Mouse (Mus musculus): ENCODE results near the gene Zc3h8.

Gene Zc3h8

DNA sequence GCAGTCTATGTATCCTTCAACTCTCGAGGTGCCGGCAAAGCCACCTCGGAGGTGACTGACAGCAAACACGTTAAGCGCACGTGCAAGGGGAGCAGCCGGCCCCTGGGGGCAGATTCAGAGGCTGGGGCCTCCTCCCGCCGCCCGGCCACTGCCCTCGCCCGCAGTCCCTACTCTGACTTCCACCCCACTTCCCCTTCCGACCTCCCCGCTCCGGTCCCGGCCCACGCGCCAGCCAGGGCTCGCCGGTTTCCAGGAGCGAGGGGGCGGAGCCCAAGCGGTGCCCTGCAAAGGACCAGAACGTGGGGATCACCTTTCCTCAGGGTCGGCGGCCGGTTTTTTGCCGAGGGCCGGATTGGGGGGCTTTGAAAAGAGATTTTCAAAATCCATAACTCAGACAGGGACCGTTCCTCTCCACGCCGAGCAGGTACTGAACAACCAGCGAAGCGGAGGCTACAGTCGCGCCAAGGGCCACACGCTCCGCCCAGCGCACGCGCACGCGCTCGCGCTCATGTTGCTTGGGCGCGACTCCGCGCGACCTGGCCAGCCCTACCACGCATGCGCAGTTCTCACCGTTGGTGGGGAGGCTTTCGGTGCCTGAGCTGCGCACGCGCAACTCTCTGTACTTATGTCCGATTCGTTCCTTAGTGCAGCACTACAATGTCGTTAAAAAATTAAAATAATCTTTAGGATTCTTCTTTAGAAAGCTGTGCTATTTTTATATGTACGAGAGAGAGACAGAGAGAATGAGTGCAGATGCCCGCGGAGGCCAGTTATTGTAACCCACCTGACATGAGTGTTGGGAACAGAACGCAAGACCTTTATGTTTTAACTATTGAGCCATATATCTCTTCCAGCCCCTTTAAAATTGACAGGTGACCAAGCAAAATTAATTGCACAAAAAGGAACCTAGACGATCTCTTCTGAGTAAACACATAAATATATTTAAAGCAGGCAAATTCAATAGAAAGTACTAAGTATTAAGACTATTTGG is at the start of gene Zc3h8:
Gene Zc3h8 (minus strand): TSS at position 540 of the 991 bp plus-strand sequence.
- DNase-seq (ENCODE audit: low spot score) = peak; percentile 97

DNA sequence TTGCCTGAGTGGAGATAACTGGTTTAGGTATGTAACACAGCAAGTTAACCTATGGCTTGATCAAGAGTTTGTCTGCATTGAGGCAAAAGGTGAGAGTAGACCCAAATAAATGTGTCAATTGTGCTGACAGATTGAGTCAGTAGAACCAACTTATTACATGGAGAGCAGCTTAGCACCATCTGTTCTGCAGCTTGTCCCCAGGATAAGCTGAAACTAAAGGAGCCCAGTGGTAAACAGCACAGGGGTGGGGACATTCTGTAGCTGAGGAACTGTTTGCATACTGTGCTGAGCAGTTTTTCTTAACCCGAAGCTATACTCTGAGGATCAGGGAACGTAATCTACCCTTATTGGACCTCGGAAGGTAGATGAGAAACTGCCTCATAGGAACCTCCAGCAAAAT is 40.9 kb upstream of the Zc3h8 start:
- DNase-seq (ENCODE audit: low spot score) = no peak

DNA sequence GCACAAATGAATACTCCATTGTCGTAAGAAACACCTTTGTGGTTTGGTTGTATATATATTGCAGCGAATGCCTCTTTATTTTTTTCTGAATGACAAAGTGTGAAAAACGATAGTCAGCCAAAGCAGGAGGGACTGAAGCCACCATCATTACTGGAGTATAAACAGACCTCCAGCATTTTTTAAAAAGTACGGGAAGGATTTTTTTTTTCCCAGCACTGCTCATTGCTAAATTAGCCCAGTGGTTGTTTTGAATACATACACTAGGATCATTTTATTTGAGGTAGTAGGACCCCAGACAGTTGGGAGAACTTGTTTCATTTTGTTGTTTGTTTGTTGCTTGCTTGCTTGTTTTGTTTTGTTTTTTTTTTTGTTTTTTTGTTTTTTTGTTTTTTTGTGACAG is 31.7 kb upstream of the Zc3h8 start:
- no peak for DNase-seq (ENCODE audit: low spot score)

DNA sequence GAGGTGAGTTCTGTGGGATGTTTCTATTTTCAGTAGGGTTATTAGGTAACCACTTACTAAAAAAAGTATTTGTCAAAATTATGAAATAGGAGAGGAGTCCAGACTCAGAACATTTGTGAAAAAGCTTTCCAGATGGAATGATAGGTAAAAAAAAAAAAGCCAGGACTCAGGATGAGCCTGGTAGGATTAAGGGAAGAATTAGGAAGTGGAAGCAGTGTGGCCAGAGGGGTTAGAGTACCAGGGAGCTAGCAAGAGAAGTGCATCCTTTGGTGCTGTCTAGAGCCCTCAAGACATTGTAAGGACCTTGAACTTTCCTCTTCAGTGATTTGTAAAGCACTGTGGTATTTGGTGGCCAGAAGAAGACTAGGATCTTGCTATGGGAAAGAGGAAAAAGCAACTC is 28.4 kb upstream of the Zc3h8 start:
- DNase-seq (ENCODE audit: low spot score) = no peak

DNA sequence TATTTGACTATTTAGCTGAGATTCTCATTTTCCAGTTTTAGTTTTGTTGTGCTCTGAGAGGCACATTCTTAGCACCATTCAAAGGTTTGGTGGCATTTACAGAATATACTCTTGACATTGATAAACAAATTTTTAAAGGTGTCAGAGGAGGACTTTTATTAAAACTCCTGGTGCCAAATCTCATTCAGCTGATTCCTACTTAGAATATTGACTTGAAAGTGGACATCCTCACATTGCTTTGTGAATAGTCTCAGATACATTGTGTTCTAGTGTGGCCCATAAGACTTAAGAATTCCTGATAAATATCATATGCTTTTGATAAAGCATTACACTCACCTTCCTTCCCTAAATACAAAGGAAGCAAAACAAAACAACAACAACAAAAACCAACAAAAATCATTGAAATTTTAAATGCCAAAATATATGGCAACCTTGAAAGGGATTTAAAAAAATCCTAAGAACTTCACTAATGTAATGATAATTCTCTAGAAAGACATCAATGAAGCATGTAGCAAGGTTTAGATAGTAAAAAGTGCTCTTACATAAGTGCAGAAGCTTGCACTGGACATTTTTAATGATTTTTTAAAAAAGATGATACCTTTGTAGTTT is 24.7 kb upstream of the Zc3h8 start:
- DNase-seq (ENCODE audit: low spot score) = no peak

DNA sequence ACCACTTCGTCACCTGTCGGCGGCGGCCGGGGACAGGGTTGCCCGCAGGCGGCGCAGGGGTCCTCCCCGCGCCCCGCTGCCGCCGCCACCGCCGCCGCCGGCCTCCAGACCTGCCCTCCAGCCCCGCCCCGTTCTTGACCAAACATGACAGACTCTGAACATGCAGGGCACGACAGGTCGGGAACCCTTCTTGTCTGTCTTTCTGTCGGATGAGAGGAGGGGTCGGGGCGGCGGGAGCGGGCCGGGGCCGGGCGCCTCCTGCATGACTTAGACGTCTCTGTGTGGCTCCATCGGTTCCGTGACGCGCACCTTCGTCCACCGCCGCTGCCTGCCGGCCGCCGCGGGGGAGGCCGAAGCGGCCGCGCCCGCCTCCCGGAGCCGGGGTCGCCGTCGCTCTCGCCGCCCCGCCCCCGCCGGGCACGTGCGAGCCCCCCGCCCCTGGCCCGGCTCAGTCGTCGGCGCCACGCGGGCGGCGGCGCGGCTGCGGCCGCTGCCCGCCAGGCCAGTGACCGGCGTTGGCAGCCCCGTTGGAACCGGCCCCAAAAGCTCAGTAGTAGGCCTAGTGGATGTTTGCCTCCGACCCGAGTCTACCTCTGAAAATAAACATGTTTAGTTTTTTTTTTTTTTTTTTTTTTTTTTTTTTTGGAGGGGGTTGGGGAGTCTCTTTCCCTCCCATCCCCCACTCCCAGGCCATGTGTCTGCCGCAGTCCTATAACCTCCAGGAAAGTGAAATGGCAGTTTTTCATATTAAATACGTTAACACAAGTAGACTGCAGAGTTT is 24.0 kb upstream of the Zc3h8 start, which contains the start of gene Gm10762:
Gene Gm10762 (minus strand): TSS at position 65 of the 781 bp plus-strand sequence.
- peak; percentile 82 for DNase-seq (ENCODE audit: low spot score)

DNA sequence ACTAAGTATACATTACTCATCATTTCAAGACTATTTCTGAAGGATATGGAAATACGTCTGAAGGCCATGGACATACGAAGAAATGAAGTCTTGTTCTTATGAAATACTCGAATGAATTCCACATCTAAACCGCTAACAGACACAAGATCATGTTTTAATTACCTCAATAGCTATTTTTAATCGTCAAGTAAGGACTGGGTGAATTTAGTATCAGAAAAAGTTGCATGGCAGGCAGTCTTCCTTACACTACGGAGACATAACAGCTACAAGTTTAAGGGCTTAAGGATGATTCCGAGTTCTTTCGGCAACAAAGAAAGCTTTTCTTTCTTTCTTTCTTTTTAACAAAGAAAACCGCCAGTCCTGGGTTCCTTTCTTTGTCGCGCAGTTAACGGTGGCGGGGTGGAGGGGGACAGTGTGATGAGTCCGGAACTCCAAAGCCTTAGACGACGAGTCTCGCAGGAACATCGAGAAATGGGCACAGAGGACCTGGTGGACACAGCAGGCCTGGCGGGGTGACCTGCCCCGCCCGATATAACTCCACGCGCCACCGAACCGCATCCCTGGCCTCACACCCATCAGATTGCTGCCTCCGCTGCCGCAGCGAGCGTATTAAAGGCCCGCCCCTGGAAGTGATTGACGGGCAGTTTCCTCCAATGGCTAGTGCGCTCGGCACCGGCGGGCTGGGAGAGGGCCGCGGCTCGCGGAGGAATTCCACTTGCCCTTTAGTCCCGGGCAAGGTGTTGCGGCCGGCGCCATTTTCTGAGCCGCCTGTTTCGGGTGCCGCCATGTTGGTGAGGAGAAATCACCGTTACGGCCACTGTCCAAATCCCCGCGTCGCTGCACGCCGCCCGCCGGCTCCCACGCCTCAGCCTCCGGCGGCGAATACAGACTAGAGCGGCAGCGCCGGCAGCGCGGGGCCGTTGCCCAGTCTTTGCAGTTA is 23.0 kb upstream of the Zc3h8 start, which contains the start of gene Zc3h6:
Gene Zc3h6 (plus strand): TSS at position 762 of the 940 bp plus-strand sequence.
- DNase-seq (ENCODE audit: low spot score) = peak; percentile 99

DNA sequence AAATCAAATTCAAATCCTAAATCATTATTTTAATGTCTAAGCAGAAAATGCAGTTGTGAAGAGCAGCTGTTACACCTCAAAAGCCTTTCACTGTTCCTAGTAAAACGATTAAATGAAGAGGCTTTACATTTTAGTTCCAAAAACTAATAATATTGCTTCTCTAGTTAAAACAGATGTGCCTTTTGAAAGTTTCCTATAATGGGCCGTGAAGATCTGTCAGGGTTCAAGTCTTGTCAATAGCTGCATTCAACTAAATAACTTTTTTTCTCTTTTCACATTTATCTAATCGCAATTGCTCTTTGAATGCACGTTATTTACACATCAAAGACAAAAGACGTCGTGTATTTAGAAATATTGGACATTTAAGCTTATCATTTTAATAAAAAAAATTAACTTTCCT is 22.4 kb upstream of the Zc3h8 start:
- peak; percentile 13 for DNase-seq (ENCODE audit: low spot score)

DNA sequence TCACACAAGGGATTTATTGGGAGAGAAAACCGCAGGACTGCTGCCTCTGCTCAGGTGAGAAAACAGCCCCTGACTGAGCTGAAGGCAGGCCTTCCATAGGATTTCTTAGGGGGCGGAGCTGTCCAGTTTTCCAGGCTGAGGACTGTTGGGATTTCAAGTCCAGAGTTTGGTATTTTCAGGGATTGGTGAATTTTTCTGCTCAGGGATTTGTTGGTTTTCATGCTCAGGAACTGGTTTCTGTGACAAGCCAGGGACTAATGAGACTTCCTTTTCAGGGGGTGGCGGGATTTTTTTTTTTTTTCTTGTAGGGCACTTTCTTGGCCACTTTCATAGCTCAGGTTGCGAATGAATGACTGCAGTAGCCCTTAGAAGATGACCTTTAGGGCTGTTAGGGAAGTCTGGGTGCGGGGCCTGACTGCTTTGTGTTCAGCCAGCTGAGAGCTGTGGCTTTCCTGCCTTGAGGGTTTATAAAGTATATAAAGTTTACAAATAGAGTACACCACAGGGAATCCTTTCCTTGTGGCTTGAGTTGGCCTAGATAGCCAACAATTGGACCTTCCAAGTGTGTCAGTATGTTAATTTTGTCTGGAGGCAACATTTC is 21.7 kb upstream of the Zc3h8 start:
- no peak for DNase-seq (ENCODE audit: low spot score)

DNA sequence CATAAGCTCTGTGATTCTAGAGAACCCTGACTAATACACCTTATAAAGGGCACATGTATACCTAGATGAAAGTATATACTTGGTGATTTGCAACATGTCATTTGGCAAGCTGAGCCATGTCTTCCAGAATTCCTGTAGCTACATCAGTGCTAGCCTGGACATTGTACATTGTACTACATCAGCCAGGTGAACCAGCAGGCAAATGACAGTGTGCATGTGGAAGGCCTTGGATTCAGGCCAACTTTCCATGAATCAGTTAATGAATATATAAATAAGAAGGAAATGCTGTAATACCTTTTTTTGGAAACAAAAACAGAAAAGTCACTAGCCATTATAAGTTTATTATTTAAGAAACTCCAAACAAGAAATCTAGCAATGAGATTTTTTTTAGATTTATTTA is 10.3 kb upstream of the Zc3h8 start:
- no peak for DNase-seq (ENCODE audit: low spot score)

DNA sequence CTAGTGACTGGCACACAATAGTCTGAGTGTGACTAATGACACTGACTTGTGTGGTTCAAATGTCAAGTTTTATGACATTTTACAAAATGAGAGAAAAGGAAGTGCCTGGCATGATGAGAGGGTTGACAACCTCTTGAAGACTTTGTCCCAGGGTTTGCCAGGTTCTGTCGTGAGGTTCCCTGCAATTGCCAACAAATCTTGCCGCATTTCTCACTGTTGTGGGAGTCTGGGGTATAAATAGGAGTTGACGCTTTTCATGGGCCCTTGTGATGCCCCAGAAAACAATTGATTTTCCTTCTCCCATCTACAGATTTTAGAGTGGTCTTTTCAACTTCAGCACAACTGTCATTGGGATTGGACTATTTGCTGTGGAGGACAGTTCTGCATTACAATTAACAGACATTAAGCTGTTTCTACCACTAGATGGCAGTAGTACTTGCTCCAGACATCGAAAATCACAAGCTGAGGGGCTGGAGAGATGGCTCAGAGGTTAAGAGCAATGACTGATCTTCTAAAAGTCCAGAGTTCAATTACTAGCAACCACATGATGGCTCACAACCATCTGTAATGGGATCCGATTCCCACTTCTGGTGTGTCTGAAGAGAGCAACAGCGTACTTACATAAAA is 4.2 kb upstream of the Zc3h8 start:
- peak; percentile 68 for DNase-seq (ENCODE audit: low spot score)

DNA sequence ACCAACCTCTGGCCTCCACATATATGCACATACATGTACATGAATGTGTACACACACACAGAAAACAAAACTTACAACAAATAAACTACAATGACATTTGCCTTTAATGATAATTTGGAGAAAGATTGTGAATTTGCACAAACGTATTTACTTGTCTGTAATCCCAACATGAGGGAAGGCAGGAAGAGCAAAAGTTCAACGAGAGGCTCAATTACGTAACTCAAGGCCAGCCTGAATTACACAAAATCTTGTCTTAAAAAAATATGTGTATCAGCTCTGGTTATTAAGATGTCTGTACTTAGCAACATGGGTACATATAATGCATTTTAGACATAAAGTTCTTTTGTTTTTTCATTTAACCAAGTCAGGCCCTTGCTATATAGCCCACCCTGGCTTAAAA is 7.6 kb downstream of the Zc3h8 start:
- no peak for DNase-seq (ENCODE audit: low spot score)

DNA sequence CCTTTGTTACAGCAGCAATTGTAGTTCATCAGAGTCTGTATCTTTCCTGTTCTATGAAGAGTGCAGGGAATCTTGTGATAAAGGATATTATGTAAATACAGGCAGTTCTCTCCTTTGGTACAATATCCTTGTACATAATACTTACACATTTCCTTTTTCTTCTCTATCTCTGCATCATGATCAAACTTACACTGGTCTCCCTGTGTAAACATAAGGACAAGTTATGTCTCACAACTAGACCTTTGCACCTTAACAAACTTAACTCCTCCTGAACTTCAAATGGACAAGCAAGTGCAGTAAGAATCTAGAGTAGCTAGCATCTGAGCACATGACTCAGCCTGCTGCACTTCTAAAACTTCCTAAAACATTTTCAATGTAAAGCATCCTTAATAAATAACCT is 13.2 kb downstream of the Zc3h8 start:
- no peak for DNase-seq (ENCODE audit: low spot score)

DNA sequence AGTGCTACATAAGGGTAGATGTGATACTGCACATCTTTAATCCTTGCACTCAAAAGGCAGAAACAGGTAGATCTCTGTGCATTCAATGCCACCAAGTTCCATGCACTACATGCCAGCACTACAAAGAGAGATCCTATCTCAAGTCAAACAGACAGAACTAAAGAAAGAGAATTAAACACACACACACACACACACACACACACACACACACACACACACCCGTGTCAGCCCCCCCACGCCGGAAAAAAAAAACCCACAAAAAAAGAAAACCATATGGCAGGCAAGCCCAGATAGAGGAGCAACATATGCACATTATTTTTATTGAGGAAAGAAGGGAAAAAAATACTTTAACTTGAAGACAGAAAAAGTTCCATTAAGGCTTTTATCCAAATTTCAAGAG is 15.4 kb downstream of the Zc3h8 start:
- no peak for DNase-seq (ENCODE audit: low spot score)

DNA sequence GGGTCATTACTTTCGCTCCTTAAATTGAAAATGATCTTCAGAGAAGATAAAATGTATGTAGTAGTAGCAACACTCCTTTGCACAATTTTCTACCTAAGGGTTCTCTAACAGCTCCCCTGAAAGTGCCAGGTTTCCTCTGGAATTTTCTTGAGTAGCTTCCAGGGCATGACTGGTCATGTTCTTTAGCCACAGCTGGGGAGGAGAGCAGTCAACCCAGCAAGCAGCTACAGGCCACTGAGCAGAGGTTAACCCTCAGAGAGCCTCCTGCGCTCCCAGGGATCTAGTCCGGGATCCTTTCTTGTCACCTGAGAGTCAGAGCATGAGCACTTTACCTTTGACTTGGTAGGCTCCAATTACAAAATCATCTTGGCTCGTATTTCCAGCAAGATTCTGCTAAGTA is 19.1 kb downstream of the Zc3h8 start:
- DNase-seq (ENCODE audit: low spot score) = no peak

DNA sequence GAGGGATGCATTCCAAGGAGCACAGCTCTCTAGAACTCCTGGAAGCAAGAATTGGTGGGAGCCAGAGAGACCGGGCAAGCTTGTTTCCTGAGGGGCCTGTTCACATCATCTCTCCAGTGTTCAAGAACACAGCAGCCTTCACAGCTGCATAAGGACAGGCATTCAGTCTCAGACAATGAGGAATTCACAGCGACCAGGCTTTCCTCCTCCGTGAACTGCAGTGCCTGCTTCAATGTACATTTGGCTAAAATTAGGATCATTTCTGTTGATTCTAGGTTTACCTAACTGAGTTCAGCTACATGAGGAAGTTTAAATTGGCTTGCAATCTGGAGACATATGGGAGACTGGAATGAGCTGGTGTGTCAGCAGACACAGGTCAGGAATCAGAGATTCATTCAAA is 27.3 kb downstream of the Zc3h8 start:
- no peak for DNase-seq (ENCODE audit: low spot score)

DNA sequence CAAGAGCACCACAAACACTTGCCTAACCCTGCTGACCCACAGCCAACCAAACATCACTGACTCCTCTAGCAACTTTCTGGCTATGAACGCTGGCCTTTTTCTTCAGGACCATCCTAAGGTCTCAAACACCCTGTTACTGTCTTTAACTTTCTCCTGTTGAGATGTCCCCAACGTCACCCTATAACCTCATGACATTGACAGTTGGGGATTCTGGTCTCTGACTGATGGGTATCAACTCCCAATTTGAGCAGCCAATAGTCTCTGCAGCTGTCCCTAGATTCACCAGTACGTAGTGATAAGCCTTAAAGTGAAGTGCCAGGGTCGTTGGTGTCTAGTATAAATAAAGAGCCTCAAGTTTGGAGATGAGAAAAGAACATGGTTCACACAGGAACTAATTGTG is 28.9 kb downstream of the Zc3h8 start:
- no peak for DNase-seq (ENCODE audit: low spot score)

DNA sequence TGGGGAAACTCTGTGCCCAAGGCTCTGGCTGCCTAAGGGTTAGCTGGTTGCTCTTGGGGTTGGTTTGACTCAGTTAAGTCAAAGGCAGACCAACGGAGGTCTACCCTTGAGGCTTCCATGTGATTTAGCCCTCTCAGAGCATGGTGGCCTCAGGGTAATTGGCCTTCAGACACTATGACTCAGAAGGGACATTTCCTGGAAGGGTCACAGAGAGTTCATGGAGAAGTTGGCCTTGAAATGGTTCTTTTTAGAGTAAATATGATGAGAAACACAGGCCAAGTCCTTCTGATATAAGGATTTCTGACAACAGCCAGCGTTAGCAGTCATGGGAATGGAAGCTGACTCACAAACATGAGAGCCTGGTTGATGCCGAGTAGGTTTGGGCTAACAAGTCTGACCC is 40.2 kb downstream of the Zc3h8 start:
- DNase-seq (ENCODE audit: low spot score) = no peak

DNA sequence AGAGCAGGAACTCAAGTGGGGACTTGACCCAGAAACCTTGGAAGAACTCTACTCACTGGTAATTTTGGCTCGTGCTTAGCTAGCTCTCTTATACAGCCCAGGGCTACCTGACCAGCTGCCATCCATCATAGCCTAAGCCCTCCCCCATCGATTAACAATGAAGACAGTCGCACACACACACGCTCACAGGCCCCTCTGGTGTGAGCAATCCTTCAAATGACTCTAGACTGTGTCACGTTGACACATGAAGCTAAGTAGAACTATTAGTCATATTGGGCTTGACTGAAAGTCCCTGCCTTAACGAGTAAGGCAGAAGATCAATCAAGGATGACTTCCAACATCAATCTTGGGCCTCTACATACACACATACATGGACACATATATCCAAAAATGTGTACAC is 41.0 kb downstream of the Zc3h8 start:
- no peak for DNase-seq (ENCODE audit: low spot score)

DNA sequence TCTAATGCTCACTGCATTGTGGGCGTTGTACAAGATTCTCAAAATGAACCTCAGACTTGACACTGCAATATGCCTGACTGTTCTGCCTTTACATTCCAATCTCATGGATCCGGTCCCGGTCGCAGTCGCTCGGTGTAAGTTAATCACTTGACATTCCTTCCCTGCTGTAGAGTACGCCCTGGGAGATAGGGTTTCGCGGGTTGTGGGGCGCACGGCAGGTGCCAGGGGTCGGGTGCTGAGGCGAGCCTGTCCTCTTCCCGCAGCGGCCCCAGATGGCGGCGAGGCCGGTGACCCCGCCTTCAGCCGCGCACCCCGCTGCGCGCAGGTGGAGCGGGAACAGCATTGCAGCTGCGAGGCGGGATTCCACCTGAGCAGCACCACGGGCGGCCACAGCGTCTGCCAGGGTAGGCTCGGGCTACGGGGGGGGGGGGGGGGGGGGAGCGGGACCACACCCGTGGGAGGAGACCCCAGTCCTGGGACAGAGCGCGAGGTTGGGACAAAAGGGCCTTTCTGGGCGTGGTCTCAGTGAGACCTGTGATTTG is 51.6 kb downstream of the Zc3h8 start:
- no peak for DNase-seq (ENCODE audit: low spot score)

All from MN1 (cell line).